Mouse (Mus musculus): ENCODE data around the gene Cdc34. TPM values are rescaled to one million over a fixed set of nuclear protein-coding genes. Genes with fewer than 3 reads are reported as not detected.

Cdc34 gene
- polyA plus RNA-seq, 1 experiment from 2014 or later: 108 TPM

DNA sequence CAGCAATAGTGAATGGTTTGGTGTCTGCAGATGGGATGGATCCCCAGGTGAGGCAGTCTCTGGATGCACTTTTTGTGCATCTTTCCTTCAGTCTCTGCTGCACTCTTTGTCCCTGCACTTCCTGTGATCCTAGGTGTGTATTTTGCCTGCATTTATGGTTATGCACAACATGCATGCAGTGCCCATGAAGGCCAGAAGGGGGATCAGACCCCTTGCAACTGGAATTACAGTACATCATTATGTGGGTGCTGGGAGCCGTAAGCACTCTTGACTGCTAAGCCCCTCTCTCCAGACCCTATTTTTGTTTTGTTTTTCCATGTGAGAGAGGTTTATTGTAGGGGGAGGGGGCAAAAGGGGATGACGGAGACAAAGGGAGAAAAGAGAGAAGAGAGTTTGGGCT lies 21.7 kb upstream of the Cdc34 start:
- Histone ChIP-seq H3K4me3 (replicated peaks) (no peak overlapping the region), H3K9me3 (no peaks in the 10 kb centered on the region), H3K27me3 (replicated peaks) (no peaks in the 10 kb centered on the region), H3K9ac (no peak overlapping the region), H3K4me1 (0 out of 2 replicates have a peak, but pooled peaks cover 4% of the 10 kb centered on the region), H3K36me3 (no peaks in the 10 kb centered on the region), H3K27ac (no peak overlapping the region), H3K4me2 (no peak overlapping the region)
- 83% methylated on average over 2 of the region's 2 CpGs for WGBS
- ATAC-seq (ENCODE audit: insufficient read depth, low FRiP score, low read depth): no peak

- H3K27ac ChIP-seq: no peak overlapping the region
- no peak overlapping the region for H3K4me3 ChIP-seq (replicated peaks)
- H3K9ac ChIP-seq: no peak overlapping the region
- no peak for ATAC-seq (ENCODE audit: insufficient read depth, low FRiP score, low read depth)
- no peaks in the 10 kb centered on the region for H3K36me3 ChIP-seq
- H3K9me3 ChIP-seq: no peaks in the 10 kb centered on the region
- H3K27me3 ChIP-seq (replicated peaks): no peaks in the 10 kb centered on the region
- no peak overlapping the region for H3K4me2 ChIP-seq
- 39% methylated on average over 3 of the region's 3 CpGs for WGBS
- H3K4me1 ChIP-seq: 0 out of 2 replicates have a peak, but pooled peaks cover 4% of the 10 kb centered on the region
These were observed 20.1 kb upstream of the Cdc34 start for GRCm38 (mm10) chr10:79661861-79662260.

- Histone ChIP-seq H3K4me2 (peak within 1 kb of the TSS; percentile 8), H3K27ac (no peak within 1 kb of the TSS), H3K4me3 (replicated peaks) (peak within 1 kb of the TSS; percentile 13; the same call in 1 of the 2 replicates), H3K9ac (no peak within 1 kb of the TSS), H3K9me3 (no peaks in the 10 kb centered on the region), H3K36me3 (no peaks in the 10 kb centered on the region), H3K27me3 (replicated peaks) (no peaks in the 10 kb centered on the region), H3K4me1 (0 out of 2 replicates have a peak, but pooled peaks cover 4% of the 10 kb centered on the region)
- WGBS: 12% methylated on average over 13 of the region's 13 CpGs
- ATAC-seq (ENCODE audit: insufficient read depth, low FRiP score, low read depth): no peak
These were observed 17.8 kb upstream of the Cdc34 start, which contains the start of gene Madcam1 for GRCm38 (mm10) chr10:79664131-79664665. Gene Madcam1 (plus strand): TSS chr10:79664559.

DNA sequence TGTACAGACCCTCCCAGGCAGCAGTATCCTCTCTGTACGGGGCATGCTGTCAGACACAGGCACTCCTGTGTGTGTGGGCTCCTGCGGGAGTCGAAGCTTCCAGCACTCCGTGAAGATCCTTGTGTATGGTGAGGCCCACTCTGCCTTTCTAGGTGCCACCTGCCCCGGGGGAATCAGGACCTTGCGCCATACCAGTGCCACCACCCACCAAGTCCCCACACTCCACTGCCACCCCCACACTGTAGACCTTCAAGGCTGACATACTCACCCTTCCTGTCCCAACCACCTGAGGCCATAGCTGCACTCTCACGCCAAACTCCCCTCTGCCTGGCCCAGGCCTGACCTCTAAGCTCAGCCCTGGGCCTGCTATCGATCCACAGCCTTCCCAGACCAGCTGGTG lies 16.9 kb upstream of the Cdc34 start:
- Histone ChIP-seq H3K36me3 (no peaks in the 10 kb centered on the region), H3K4me1 (peaks cover 5% of the 10 kb centered on the region), H3K4me2 (peak overlapping the region; percentile 8; the same call in 1 of the 2 replicates), H3K9ac (no peak overlapping the region), H3K27me3 (replicated peaks) (no peaks in the 10 kb centered on the region), H3K4me3 (replicated peaks) (peak overlapping the region; percentile 13; the same call in 1 of the 2 replicates), H3K9me3 (no peaks in the 10 kb centered on the region), H3K27ac (no peak overlapping the region)
- 77% methylated on average over 8 of the region's 8 CpGs for WGBS
- peak; percentile 11; the same call in 1 of the 2 replicates for ATAC-seq (ENCODE audit: insufficient read depth, low FRiP score, low read depth)

- no peak overlapping the region for H3K9ac ChIP-seq
- no peak for ATAC-seq (ENCODE audit: insufficient read depth, low FRiP score, low read depth)
- H3K4me3 ChIP-seq (replicated peaks): no peak overlapping the region
- 63% methylated on average over 9 of the region's 9 CpGs for WGBS
- H3K27me3 ChIP-seq (replicated peaks): no peaks in the 10 kb centered on the region
- H3K4me1 ChIP-seq: peaks cover 11% of the 10 kb centered on the region
- H3K9me3 ChIP-seq: no peaks in the 10 kb centered on the region
- H3K4me2 ChIP-seq: no peak overlapping the region
- H3K27ac ChIP-seq: no peak overlapping the region
- H3K36me3 ChIP-seq: no peaks in the 10 kb centered on the region
These were observed 15.5 kb upstream of the Cdc34 start for GRCm38 (mm10) chr10:79666493-79666892.

GRCm38 (mm10) chr10:79668076-79668475 lies 13.9 kb upstream of the Cdc34 start:
- Histone ChIP-seq H3K27ac (no peak overlapping the region), H3K27me3 (replicated peaks) (no peaks in the 10 kb centered on the region), H3K9ac (no peak overlapping the region), H3K9me3 (no peaks in the 10 kb centered on the region), H3K4me1 (peaks cover 11% of the 10 kb centered on the region), H3K36me3 (no peaks in the 10 kb centered on the region), H3K4me3 (replicated peaks) (no peak overlapping the region), H3K4me2 (no peak overlapping the region)
- 78% methylated on average over 5 of the region's 5 CpGs for WGBS
- no peak for ATAC-seq (ENCODE audit: insufficient read depth, low FRiP score, low read depth)

- Histone ChIP-seq H3K4me2 (peak within 1 kb of the TSS; percentile 89), H3K4me1 (peaks cover 15% of the 10 kb centered on the region), H3K36me3 (peaks cover 6% of the 10 kb centered on the region; the same call in 1 of the 2 replicates), H3K9me3 (no peaks in the 10 kb centered on the region), H3K27ac (peak within 1 kb of the TSS; percentile 94), H3K9ac (peak within 1 kb of the TSS; percentile 92), H3K4me3 (replicated peaks) (peak within 1 kb of the TSS; percentile 100), H3K27me3 (replicated peaks) (no peaks in the 10 kb centered on the region)
- peak; percentile 64 for ATAC-seq (ENCODE audit: insufficient read depth, low FRiP score, low read depth)
- under 1% methylated on average over 45 of the region's 45 CpGs for WGBS
These were observed 13.0 kb upstream of the Cdc34 start, which contains the start of gene Tpgs1 for GRCm38 (mm10) chr10:79668771-79669575. Gene Tpgs1 (plus strand): TSS chr10:79669369.

DNA sequence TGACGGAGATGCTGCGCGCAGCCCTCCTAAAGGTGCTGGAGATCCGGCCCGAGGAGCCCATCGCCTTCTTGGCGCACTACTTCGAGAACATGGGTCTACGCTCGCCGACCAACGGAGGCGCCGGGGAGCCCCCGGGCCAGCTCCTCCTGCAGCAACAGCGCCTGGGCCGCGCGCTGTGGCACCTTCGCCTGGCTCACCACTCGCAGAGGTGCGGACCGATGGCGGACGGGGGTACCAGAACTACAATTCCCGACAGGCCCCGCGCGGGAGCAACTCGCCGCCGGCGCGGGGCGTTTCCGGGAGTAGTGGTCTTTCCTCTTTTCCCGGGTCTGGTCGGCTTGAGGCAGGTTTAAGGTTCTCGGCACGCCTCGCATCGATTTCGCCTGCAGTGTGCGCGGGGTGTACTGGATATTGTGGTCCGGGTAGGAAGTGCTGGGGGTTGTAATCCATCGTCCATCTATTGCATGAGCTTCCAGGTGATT lies 12.4 kb upstream of the Cdc34 start:
- Histone ChIP-seq H3K4me1 (peaks cover 11% of the 10 kb centered on the region), H3K9ac (peak overlapping the region; percentile 92), H3K4me2 (peak overlapping the region; percentile 89), H3K27me3 (replicated peaks) (no peaks in the 10 kb centered on the region), H3K36me3 (peaks cover 6% of the 10 kb centered on the region; the same call in 1 of the 2 replicates), H3K9me3 (no peaks in the 10 kb centered on the region), H3K4me3 (replicated peaks) (peak overlapping the region; percentile 100), H3K27ac (peak overlapping the region; percentile 94)
- ATAC-seq (ENCODE audit: insufficient read depth, low FRiP score, low read depth): peak; percentile 33; the same call in 1 of the 2 replicates
- under 1% methylated on average over 47 of the region's 47 CpGs for WGBS

DNA sequence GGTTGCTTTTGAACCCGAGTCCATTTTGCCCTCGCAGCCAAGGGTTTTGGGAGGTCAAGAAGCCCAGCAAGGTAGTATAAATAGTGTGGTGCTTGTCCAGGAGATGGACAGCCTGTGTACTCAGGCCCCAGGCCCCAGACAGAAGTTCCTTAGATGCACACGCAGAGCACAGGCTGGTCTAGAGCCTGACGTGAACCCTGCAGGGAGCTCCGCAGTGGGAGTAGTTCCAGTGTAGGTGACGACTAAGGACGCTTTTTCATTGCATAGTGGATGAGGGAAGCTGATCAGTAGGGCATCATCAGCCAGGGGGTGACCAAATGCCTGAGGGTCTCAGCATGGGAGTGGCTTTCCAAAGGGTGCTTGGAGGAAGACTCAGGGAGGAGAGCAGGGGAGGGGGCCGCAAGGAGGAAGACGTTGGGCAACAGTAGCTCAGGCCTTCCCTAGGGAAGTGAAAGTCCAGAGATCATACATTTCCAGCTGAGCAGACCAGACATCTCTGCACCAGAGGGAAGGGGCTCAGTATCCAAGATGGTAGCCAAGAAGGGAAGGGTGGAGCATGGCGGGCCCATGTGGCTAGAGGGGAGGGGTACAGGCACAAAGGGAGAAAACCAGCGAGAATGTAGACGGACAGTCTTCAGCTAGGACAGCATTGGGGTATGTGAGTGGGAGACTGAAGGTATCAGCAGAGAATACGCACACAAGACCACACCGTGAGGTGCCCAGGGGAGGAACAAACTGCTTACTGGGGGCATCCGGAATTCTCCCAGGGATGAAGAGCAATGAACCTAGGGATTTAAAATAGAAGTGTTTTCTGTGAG lies 11.7 kb upstream of the Cdc34 start:
- Histone ChIP-seq H3K9ac (peak overlapping the region; percentile 92), H3K36me3 (peaks cover 6% of the 10 kb centered on the region; the same call in 1 of the 2 replicates), H3K9me3 (no peaks in the 10 kb centered on the region), H3K27ac (peak overlapping the region; percentile 94), H3K4me2 (peak overlapping the region; percentile 89), H3K4me3 (replicated peaks) (peak overlapping the region; percentile 100), H3K27me3 (replicated peaks) (no peaks in the 10 kb centered on the region), H3K4me1 (peaks cover 11% of the 10 kb centered on the region)
- 30% methylated on average over 15 of the region's 15 CpGs for WGBS
- ATAC-seq (ENCODE audit: insufficient read depth, low FRiP score, low read depth): peak; percentile 9; the same call in 1 of the 2 replicates

DNA sequence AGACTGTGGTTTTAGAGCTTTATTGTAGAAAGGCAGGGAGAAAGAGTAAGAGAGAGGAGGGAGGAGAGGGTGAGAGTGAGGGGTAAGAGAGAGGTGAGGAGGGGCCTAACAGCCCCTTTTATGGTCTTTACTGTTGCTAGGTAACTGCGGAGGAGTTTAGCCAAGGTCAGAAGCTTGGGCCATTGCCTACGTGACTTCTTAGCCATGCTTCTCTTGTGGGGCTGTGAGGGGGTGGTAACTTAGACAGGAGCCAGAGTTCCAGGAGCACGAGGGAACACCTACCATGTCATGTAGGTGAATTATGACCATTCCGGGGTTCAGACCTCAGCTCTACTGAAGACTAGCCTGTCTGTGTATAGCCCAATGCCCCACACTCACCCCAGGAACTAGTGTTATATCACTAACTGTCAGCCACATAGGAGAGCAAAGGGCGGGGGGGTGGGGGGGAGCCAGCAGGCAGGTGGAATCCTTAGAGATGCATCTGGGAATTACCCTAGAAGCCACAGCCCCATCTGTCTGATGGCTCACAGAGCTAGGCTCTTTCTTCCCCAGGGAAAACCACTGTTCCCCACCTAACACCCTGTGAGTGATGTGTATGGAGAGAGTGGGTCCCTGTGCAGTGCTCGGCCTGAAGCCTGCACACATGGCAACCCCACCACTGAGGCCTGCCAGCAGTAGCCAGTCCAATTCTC lies 10.5 kb upstream of the Cdc34 start:
- ATAC-seq (ENCODE audit: insufficient read depth, low FRiP score, low read depth): no peak
- H3K4me3 ChIP-seq (replicated peaks): no peak overlapping the region
- peaks cover 11% of the 10 kb centered on the region for H3K4me1 ChIP-seq
- H3K27ac ChIP-seq: no peak overlapping the region
- H3K9me3 ChIP-seq: no peaks in the 10 kb centered on the region
- H3K4me2 ChIP-seq: no peak overlapping the region
- 47% methylated on average over 6 of the region's 6 CpGs for WGBS
- H3K27me3 ChIP-seq (replicated peaks): no peaks in the 10 kb centered on the region
- no peak overlapping the region for H3K9ac ChIP-seq
- H3K36me3 ChIP-seq: peaks cover 6% of the 10 kb centered on the region; the same call in 1 of the 2 replicates

DNA sequence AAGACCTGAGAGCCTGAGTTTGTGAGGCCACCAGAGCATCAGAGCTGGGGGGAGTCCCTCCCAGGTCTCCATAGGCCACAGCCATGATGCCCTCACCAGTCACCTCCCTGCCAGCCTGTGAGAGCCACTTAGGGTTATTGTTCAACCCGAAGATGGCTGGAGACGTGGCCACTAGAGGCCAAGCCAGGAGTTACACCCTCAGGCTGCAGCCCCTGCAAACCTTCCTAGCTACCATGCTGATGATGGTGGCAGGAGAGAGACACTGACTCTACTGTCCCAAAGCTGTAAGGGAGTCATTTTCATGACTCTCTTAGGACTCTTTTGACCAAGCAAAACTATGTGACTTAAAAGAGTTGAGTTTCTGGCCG lies 9.9 kb upstream of the Cdc34 start:
- 51% methylated on average over 3 of the region's 3 CpGs for WGBS
- no peak overlapping the region for H3K4me2 ChIP-seq
- no peak for ATAC-seq (ENCODE audit: insufficient read depth, low FRiP score, low read depth)
- H3K27me3 ChIP-seq (replicated peaks): no peaks in the 10 kb centered on the region
- H3K36me3 ChIP-seq: peaks cover 6% of the 10 kb centered on the region; the same call in 1 of the 2 replicates
- peaks cover 11% of the 10 kb centered on the region for H3K4me1 ChIP-seq
- no peak overlapping the region for H3K9ac ChIP-seq
- H3K4me3 ChIP-seq (replicated peaks): no peak overlapping the region
- no peaks in the 10 kb centered on the region for H3K9me3 ChIP-seq
- no peak overlapping the region for H3K27ac ChIP-seq
